ENCODE assay signal across 9 mouse cellular contexts in genomic region chr11:88550083-88550907, GRCm38 (mm10).
DNase-seq lines count a peak whose midpoint lies in the region; ATAC-seq and TF ChIP-seq lines count a peak whose summit lies in the region.
"Had no signal": no experiment of that assay in that cellular context is flagged by ENCODE, and none has a peak within 500 bp of the region (broad histone marks: within the 10 kb centered on the region; RNA-seq: fewer than 3 reads in every experiment).

No protein-coding gene starts in this region.

- H3K4me2 ChIP-seq in hindbrain, embryonic 11.5 days (replicated peaks; ENCODE audit: low read depth, low read length) = no peak overlapping the region
- no peak overlapping the region for H3K4me2 ChIP-seq in neural tube, embryonic 12.5 days (replicated peaks)

- no peaks in the 10 kb centered on the region for H3K36me3 ChIP-seq in ES-Bruce4 (ENCODE audit: control insufficient read depth, insufficient read depth, low read length, poor library complexity, severe bottlenecking)
- no peaks in the 10 kb centered on the region for H3K36me3 ChIP-seq in hindbrain, embryonic 11.5 days (ENCODE audit: control insufficient read depth, insufficient read depth, low read length)
- no peaks in the 10 kb centered on the region for H3K36me3 ChIP-seq in neural tube, embryonic 12.5 days

- H3K27me3 ChIP-seq in ES-Bruce4 (ENCODE audit: control insufficient read depth, insufficient read depth, low read length, poor library complexity, severe bottlenecking) = no peaks in the 10 kb centered on the region
- no peaks in the 10 kb centered on the region for H3K27me3 ChIP-seq in hindbrain, embryonic 11.5 days (ENCODE audit: control insufficient read depth, insufficient read depth, low read length)
- no peaks in the 10 kb centered on the region for H3K27me3 ChIP-seq in neural tube, embryonic 12.5 days (replicated peaks)

- H3K4me3 ChIP-seq in ES-Bruce4 (ENCODE audit: low read depth, low read length) = no peak overlapping the region
- H3K4me3 ChIP-seq in hindbrain, embryonic 11.5 days (ENCODE audit: low read depth, low read length) = no peak overlapping the region
- no peak overlapping the region for H3K4me3 ChIP-seq in neural tube, embryonic 12.5 days
- H3K4me3 ChIP-seq: erythroblast, embryonic 14.5 days had no signal

- H3K27ac ChIP-seq in ES-Bruce4 (ENCODE audit: insufficient read depth, low read length) = peak overlapping the region; percentile 47
- peak overlapping the region; percentile 43; the same call in 1 of the 2 replicates for H3K27ac ChIP-seq in hindbrain, embryonic 11.5 days (ENCODE audit: low read depth, low read length)
- H3K27ac ChIP-seq in neural tube, embryonic 12.5 days = 0 out of 2 replicates have a peak overlapping the region, but pooled peaks have one; percentile 32

- peak; percentile 39 for DNase-seq in kidney, adult 18-20 months
- DNase-seq in kidney, postnatal 10 days = no peak
- DNase-seq in hindbrain, embryonic 11.5 days (ENCODE audit: low spot score) = no peak
- no peak for DNase-seq in yolk sac, embryonic 10.5 days (ENCODE audit: low spot score)
- DNase-seq in embryo, embryonic 9.5 days (ENCODE audit: extremely low spot score) = no peak

- H3K4me1 ChIP-seq in ES-Bruce4 (ENCODE audit: control insufficient read depth, insufficient read depth, low read length) = peaks cover 13% of the 10 kb centered on the region
- peaks cover 47% of the 10 kb centered on the region for H3K4me1 ChIP-seq in hindbrain, embryonic 11.5 days (replicated peaks; ENCODE audit: control insufficient read depth, insufficient read depth, low read length)
- H3K4me1 ChIP-seq in neural tube, embryonic 12.5 days = peaks cover 84% of the 10 kb centered on the region

- no peak for TF ChIP-seq EP300 in ES-Bruce4 (IDR thresholded peaks at IDR 0.05; ENCODE audit: insufficient read depth, low read depth, low read length)

- no peak for ATAC-seq in hindbrain, embryonic 11.5 days (ENCODE audit: low FRiP score)
- ATAC-seq in neural tube, embryonic 12.5 days (ENCODE audit: low FRiP score, low read depth) = no peak
- no peak for ATAC-seq in granulocyte monocyte progenitor cell, adult 5-6 weeks (replicated peaks; ENCODE audit: poor library complexity, severe bottlenecking)

- WGBS in hindbrain, embryonic 11.5 days = 43% methylated on average over 6 of the region's 6 CpGs
- WGBS in neural tube, embryonic 12.5 days = 61% methylated on average over 6 of the region's 6 CpGs

- TF ChIP-seq CTCF in ES-Bruce4 (IDR thresholded peaks at IDR 0.05; ENCODE audit: low read depth, low read length) = no peak

- TF ChIP-seq POLR2A in ES-Bruce4 (IDR thresholded peaks at IDR 0.05; ENCODE audit: insufficient read depth, low read length) = no peak

- no peaks in the 10 kb centered on the region for H3K9me3 ChIP-seq in ES-Bruce4 (replicated peaks; ENCODE audit: control insufficient read depth, insufficient read depth, low read length, poor library complexity, severe bottlenecking)
- H3K9me3 ChIP-seq in hindbrain, embryonic 11.5 days (ENCODE audit: control insufficient read depth, low read length) = no peaks in the 10 kb centered on the region
- no peaks in the 10 kb centered on the region for H3K9me3 ChIP-seq in neural tube, embryonic 12.5 days

- no peak overlapping the region for H3K9ac ChIP-seq in ES-Bruce4 (ENCODE audit: low read depth, poor library complexity, severe bottlenecking)
- no peak overlapping the region for H3K9ac ChIP-seq in hindbrain, embryonic 11.5 days (ENCODE audit: low read depth, low read length)
- no peak overlapping the region for H3K9ac ChIP-seq in neural tube, embryonic 12.5 days
